Mouse (Mus musculus) megakaryocyte, adult 5-6 weeks (primary cell): ENCODE results near the gene Abcd2. TPM values are rescaled to one million over a fixed set of nuclear protein-coding genes. Genes with fewer than 3 reads are reported as not detected.

Source experiments
- ATAC-seq: 2 replicates; pipeline ENCODE4 v1.8.0; 2016; ENCODE audit warnings: mild to moderate bottlenecking, inconsistent platforms; ENCODE audit not compliant: poor library complexity, severe bottlenecking
- total RNA-seq, 2 experiments: library from RNA; stranded (forward) in 1 of 2; stranded (reverse) in 1 of 2; fragments of 153-499, 151-499 nt in 1 of 2; fragments of 221-1000, 200-1000 nt in 1 of 2; gene quantifications; 2 replicates each; pipeline versions ENCODE4 v1.2.3 to v1.2.4; 2015 to 2017

Abcd2 gene
- total RNA-seq (2015) (66.5 and 67.1 TPM in 2 replicates), total RNA-seq (2017) (78.0 and 81.5 TPM in 2 replicates)

DNA sequence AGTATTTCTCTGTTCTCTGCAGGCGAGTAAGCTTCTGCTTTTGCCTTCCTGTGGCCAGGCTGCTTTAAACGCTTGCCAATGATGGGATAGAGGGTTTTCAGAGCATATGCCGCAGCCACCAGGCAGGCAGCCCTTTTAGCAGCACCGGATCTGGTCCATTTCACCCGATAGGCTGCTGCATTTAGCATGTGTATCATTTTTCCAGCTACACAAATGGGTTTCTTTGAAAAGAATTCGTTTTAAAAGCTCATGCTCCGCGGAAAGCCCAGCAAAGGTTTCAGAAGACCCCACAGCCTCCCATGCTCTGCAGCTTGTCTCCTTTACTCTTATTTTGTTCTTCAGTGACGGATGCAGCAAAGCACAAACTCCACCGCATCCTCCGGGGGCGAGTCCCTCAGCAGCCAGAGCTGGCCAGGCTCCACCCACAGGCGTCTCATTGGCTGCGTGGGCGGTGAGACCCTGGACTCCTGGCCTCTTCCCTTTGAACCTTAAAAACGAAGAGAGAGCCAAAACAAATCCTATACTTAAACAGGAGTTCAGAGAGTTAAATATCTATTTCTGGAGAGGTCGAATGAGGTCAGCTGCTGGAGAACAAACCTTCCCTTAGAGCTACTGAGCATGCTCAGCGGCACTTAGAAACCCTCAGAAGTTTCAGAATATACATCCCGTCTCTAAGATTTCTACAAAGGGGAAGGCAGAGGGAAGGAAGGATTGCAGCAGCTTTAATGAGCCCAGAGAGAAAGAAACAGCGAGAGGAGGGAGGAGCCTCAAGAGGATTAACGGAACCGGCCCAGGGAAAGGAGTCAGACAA is at the start of gene Abcd2:
Abcd2 (minus strand) TSS at position 388 of the 811 bp plus-strand sequence.
- ATAC-seq: peak; percentile 80

DNA sequence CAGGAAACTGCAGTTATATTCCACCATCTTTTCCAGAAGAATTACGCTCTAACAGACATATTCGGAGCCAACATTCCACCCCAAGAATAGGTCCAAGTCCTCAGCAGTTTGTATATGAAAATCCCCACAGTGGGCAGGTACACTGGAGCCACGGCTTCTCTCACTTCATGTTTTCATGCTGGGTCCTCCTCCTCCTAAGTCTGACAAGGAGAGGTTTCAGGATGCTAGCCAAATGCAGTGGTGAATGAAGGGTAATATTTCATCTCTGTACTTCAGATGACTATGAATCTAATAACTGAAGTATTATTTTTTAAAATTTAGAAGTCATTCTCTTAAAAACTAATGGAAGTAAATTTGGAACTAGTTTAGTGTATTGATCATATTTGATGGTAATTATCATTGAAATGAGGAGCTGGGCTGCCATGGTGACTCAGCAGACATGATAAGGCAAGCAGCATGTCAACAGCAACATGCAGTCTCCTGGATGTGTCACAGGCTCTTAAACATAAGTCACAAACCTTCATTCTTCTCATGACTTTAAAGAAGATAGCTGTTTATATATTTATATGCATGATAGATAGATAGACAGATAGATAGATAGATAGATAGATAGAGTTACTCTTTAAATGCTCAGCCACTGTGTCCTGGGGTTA is 49.2 kb upstream of the Abcd2 start:
- no peak for ATAC-seq

DNA sequence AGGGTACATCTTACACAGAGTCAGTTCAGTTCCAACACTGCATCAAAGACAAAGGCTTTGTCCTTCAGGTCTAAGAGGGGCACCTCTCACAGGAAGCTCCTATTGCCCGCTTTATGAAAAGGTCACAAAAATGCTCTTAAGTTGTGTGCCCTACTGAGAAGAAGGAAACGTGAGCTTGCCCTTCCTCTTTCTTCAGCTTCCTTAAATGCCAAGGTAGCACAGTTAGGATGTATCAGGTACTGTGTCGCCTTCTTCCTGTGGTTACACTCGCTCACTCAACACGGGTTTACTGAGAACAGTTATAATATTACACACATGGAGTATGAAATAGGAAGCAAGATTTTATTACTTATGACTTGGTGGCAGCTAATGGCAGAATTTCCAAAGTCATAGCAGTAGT is 45.7 kb upstream of the Abcd2 start:
- ATAC-seq: peak; percentile 94

DNA sequence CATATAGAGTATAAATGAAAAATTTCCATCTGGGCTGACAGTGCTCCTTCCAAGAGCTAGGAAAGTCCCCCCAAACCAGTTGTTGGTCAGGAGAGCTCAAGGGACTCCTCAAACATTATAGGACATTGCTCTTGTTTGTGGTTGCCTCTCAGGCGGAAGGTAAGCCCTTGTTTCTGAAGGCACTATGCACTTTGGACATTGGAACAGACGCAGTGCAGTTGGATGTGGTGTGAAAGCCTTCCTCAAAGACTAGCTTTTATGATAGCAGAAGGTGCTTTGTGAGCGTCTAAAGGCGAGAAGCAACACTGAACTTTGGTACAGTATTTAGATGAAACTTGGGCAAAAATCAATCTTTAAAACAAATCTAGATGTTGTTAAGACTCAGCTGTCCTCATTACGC is 14.9 kb upstream of the Abcd2 start:
- ATAC-seq: no peak

DNA sequence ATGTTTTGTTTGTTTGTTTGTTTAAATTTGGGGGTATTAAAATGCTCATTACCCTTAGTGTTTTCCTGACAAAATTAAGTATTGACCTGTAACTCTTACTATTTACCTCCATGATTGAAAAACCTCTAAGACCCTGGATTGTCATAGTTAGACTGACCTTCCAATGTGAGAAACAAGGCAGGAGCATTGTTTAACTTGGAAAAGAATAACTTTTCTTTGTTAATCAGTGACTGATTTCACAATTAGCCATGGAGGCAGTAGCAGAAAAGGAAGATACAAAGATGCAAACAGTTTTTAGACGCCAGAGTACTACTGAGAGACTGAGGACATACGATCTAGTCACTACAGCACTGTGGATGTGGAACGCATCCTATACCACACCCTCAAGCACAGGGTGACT is 11.9 kb upstream of the Abcd2 start:
- no peak for ATAC-seq

DNA sequence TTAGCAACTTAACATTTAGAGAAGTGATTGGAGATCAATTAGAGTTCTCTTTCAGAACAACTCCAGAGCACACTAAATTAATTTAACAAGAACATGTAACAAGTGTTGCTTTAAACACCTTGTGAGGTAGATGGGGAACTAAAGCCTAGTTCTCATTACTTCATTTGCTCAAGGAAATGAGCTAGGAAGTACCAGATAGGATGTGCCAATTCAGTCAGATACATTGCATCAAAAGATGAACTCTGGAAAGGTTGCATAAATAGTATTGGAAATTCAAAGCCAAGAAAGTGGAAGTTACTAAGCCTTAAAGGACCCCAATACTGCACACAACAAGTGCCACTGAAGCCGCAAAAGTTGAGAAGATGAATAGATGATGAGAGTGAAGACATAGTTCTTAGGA is 10.9 kb upstream of the Abcd2 start:
- peak; percentile 77 for ATAC-seq

DNA sequence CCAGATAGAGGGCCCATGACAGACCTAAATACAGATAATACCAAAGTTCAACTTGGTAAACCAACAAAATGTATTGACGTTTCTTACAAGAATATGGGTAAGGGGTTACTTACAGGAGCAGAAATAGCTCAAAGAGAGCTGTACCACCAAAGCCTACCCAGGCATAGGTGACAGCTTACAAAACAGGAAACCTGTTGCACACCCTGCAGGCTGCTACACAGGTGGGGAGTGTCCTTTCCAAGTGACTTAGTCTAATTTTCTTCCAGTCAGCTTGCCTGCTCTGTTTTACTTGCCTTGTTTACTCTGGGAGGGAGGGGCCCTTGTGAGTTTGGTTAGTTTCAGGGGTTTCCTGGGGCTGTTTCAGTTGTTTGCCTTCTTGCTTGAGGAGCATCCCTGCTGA is 9.2 kb upstream of the Abcd2 start:
- peak; percentile 69 for ATAC-seq

DNA sequence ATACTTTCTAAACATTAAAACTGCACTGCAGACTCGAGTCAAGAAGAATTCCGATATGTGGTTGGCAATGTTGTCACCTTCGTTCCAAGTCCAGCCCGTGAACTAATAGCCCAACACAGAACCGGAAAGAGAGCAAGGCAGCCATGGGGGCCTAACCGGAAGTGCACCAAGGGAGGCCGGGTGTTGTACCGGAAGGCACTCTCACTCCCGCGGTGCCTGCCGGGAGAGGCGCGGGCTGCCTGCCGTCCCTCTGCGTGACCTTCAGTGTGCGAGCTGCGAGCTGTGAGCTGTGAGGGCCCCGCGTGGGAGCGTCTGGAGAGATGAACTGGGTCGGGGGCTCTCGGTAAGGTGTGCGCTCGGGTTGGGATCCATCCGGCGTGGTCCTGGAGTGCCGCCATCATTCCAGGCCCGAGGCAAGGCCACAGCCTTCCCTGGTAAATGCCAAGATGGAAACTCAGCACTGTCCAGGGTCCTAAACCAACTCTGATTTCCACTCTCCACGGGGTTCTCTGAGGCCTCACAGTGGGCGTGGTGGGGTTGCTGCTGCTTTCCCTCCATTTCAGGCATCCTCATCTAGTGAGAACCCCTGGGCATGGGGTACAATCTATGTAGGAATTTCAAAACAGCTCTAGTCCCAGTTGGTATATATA is 7.8 kb upstream of the Abcd2 start, which contains the start of gene CN725425:
CN725425 (plus strand) TSS at position 239 of the 650 bp plus-strand sequence.
- ATAC-seq: no peak

DNA sequence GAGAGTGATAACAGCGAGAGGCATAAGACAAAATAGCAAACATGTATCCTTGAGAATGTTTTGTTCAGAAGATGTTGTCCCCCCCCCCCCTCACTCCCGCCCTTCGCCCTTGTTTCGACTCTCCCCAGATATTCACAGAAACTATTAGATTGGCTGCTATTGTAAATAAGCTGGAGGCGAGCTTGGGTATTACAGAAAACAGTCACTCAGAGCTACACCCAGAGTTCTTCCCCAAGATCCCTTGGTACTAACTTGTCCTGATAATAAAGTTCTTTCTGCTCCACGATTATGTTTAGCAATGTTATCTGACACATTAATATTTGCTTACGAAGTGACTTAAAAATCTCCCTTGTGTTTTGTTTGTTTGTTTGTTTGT is 612 bp upstream of the Abcd2 start:
- peak; percentile 1; the same call in 1 of the 2 replicates for ATAC-seq

DNA sequence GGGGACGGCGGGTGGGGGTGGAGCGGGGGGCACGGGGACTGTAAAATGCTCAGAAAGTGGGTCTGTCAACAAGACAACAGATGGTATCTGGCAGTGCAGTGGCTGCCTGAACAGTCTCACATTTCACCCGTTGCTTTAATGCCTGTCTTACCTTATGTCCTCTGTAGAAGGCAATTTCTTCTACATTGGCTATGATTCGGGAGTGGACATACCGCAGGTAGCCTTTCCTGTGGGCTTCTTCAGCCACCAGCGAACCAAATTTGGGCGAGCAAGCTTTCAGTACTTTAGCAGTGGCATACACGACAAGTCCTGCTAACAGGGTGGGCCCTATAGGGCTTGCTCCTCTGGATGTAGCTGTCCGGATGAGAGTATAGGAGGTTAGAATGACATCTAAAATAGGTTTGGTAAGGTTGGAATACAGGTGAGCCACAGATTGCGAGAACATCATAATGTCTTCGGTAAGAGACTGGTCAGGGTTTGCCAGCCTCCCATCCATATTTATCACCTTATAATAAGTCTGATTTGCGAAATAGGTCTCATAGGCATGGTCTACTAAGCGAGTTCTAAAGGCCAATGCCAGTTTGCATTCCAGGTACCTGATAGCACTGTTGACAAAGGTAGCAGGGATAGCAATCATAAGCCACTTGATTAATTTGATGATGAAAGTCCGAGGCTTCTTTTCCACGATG is 936 bp downstream of the Abcd2 start:
- ATAC-seq: no peak

DNA sequence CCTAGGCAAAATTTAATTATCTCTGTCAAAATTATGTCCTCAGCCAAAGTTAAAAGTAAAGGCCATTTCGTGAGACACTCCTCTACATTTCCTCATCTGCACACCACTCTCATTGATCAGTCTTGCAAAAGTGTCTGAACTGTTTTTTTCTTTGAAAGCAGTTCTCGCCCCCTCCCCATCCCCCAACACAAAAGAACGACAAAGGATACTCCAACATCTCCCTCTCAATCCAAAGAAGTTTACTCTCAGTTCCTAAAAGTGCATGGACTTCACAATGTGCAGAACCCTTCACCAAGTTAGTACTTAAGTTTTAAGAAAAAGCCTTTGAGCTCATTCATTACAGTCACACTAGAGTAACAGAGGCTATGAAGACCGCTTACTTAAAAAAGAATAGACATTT is 1.6 kb downstream of the Abcd2 start:
- ATAC-seq: no peak

DNA sequence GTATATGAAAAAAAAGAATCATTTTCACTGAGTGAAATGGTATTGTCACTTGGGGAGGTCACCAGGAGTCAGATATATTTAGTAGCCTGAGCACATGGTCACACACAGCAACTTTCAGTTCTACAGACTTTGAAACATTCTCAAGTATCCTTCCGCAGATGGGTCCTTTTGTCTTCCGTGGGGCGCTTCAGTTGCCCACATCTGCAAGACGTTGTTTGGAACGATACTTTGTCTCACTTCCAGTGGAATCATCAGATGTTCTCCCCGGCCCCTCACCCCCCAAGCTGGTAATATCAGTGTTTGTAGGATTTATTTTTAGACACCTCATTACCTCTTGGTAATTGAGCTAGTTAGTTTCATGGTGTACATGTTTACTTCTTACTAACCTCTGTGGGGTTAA is 5.2 kb downstream of the Abcd2 start:
- no peak for ATAC-seq

DNA sequence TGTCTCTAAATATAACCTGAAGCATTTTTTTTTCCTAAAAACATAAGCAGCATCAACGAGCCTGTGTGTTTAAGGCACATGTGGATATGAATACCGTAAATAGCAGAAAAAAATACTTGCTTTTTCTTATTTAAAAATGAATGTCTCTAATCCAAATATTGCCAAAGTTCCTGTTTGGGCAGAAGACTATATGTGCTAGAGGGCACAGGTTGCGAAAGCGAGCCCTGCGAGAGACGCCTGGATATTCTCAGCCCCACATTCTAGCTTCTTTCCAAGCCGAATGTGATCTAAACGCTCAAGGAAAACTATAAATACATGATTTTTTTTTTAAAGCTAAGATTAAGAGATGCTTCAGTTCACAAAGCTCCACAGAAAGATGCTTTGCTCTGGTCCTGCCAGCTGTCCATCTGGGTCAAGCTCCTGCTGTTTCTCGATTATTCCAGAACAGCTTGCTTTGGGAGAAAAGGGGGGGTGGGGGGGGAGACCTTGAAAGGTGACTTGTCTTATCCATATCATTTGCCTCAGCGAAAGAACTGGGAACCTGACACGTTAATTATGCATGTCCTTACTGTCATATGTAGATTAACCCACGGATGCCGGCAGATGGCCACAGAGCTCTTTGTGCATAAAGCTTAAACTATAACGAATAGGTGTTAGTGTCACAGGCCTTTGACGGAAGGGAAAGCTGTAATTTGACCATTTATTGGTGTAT is 11.5 kb downstream of the Abcd2 start:
- peak; percentile 48 for ATAC-seq

DNA sequence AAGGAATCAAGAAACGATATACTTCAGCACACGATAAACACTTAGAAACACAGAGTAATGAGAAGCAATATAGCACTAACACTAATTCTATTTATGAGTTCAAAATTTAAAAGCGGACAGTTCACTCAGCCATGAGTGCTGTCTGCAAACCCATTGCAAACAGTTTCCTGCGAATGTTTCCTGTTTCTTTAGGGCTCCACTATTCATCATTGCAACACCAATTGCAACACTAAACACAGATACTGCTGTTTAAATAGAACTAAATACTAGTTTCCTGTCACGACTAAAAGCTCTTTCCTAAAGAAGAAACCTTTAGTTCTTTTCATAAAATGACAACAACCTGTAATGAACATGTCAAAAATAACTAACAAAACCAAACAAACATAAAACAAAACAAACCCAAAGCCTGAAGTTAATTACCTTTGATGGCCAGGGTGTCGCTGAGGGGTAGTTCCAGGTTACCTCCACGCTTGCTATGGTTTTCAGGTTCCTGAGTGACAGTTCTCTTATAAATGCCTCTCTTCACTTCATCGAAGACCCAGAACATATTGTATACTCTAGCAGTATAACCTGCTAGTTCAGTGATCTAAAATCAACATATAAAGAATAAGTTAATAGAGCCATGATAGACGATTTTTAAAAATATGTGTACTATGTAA is 12.8 kb downstream of the Abcd2 start:
- peak; percentile 91 for ATAC-seq

DNA sequence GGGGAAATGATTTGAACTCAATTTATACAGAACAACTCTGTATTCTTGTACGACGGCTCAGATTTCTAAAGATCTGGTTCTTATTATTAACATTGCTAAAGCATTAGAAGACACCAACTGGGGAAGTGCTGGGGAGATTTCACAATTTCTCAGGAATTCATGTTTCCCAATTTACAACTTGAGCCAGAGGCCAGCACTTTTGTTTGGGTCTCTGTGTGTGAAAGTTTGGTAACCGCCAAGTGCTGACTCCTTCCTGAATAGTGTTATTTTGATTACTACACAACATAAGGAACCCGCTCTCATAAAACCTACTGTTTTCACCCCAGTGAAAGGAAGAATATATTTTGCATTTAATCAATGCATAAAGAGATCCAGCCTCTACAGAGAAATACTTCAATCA is 19.4 kb downstream of the Abcd2 start:
- peak; percentile 70 for ATAC-seq

DNA sequence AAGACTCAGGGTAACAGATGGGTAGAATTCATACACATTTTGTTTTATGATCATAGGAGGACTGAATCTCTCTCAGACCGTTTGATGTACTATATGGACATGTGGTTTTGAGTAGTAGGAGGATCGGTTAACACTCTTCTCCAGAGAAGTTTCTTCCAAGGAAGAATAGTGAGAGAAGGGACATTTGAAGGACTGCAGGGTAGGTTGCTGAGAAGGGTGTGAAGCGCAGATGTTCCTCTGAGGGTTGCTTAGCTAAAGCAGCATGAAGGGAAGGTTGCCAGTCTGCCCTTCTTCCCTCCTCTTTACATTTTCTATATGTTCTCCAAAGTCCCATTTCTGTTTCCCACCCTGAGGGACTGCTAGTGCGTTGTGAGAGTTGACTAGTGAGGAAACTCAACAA is 20.3 kb downstream of the Abcd2 start:
- ATAC-seq: no peak

DNA sequence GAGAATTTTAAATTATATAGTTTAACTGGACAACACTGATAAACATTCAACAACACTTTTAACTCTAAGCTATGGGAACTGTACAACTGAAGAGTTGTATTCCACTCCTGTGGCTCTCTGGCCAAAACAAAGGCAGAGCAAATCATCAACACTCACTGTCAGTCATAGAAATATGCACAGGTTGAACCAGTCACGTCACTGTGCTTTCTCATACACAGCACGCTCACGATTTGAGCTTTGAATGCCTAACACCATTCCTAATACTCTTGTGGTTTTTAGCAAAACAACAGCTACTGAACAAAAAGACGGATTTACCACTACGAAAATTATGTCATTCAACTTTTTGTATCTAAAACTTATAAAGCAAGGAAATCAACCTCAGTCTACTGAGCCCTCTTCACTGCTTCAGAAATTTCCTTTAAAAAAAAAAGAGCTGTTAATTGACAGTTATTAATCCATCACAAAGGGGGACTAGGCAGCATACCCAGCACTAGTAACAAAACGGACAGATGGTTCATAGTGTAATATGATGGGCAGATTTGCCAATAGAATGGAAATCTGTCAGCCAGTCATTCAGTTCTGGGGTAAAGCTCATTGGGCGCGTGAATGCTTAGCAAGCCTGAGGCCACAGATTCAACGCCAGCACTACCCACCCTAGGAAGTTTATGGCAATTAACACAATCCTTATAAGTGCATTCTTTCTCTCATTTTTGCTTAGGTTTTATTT is 20.8 kb downstream of the Abcd2 start:
- ATAC-seq: no peak

DNA sequence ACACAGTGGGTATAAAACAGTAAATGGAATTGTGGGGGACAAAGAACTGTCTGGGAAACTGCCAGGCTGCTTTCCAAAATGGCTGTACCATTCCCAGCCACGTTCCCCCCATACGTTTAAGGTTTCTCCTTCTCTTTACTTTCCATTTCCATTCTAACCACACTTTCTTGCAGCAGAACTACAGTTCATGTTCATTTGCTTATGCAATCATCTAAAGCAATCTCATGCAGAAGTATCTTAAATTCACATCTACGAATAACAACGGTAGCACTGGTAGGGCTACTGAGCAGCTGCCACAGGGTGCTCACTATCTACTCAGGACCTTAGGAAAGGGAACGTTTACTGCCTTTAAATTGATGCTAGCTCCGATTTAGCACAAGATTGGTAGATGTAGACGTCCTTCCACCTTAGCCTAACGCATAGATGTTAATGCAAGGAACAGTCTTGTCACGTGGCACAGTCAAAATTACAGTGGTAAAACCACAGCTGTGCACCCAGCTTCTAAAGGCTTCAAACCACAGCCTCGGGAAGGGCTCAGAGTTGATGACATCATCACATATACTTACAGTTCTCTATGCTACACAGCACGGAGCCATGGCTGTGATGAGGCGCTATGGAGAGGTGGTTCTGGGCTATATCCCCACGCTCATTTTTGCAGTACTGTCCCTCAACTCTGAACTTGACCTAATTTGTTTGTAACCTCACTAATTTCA is 23.6 kb downstream of the Abcd2 start:
- ATAC-seq: peak; percentile 74

DNA sequence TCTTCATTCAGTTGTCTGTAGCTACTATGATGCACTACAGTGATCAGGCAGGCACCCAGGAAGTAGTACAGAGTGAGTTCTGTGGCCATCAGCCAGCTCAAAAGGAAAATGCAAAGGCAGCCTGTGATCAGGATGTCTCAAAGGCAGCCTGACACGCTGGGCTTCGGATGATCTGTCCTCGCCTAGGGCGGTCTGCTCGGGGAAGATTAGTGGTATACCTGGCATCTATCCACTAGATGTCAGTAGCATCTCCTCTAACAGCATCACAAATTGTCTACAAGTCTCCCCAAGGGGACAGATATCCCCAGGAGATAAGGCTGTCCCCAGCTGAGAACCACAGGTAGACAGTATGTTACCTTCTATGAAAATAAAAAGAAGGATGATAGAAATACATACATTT is 26.6 kb downstream of the Abcd2 start:
- peak; percentile 64 for ATAC-seq
